Mouse (Mus musculus): Measurements from ENCODE around the gene Dagla.

The Dagla gene

DNA sequence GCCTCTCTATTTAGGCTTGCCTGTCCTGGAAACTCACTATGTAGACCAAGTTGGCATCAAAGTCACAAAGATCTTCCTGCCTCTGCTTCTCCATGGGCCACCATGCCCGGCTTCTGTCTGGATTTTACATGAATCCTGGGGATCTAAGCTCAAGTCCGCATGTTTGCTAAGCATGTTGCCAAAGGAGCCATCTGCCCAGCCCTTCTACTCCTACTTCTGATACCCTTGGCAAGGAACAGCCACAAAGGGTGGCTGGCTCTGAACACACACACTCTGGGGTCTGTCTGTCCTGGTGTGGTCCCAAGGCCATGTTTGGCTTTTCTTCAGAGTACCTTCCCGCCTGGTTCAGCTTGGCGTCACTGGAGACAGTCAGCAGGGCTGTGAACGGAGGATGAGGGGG lies 2.7 kb upstream of the Dagla start:
- no peak for DNase-seq

DNA sequence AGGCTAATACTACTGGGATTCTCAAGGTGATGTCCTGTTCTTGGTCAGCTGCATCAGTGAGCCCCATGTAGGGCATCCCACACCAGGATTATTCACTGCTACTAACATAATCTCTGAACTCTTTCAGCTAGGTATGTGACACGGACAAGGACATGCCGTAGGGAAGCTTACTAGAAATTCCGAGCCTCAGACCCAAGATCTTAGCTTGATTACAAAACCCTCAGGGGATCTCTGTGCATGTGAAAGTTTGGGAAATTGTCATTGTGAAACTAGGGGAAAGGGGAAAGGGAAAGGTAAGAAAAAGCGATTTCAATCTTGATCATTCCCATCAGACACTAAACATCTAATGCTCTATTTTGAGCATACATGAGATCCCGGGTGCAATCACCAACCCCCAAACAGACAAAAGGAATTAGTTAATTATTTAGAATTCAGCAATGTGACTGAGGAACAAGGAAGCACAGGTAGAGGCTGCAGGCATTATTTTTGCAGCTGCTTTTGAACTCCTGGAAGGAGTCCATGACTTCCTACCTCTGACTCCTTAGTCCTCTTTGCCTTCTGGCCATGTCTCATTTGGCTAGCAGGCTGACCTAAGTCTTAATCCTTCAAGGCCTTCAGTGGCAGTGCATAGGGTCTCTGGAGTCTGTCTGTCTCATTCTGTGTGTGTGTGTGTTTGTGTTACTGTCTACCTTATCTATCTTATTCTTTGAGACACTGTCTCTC lies 2.0 kb upstream of the Dagla start:
- DNase-seq = no peak

DNA sequence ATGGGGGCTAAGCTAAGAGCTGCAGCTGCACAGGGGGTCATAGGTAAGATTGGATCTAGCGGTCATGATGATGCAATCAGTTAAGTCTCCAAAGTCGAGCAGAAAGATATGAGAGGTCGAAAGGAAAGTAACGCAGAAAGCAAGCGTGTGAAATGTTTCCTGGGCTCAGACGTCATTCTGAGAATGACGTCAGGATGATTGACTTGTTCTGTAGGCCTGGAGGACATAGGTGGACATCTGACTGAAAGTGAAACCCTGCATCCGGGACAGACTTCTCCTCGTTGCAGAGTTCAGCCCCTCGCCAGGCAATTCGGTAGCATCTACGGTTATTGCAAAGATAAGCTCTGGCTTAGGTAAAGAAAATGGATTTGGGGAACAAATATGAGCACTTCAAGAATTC lies 963 bp upstream of the Dagla start:
- DNase-seq = no peak

DNA sequence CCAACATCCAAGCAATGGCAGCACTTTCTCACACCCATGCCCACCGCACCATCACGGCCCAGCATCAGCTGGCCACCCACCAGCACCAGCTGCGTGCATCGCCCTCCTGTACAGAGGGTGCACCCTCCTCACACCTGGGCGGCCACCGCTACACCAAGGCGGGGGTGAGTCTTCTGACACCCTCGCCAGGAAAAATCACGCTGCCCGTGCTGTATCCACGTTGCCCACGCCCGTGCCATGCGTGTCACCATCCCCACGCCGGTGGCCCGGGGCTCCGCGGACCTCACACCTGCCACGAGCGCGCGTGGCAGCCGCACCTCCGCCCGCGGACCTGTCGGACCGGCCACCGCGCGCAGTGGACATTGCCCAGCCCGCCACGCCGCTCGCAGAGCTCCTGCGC lies 282 bp downstream of the Dagla start:
- no peak for DNase-seq

DNA sequence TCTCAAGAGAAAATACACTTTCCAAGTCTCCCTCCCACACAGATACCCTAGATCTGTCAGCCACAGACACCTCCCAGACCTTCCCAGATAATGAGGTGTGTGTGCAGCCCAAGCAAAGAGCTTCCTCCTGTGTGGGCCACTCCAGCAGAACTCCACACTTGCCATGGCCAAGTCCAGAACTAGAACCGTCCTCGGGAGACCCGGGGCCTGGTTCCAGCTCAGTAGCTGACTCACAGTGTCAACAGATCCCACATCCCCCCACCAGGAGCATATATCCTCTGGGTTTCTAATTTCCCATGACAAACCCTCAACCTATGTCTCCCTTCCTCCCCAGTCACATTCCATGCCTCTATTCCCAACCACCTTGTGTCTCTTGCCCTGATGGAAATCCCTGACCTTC lies 1.8 kb downstream of the Dagla start:
- DNase-seq = no peak

DNA sequence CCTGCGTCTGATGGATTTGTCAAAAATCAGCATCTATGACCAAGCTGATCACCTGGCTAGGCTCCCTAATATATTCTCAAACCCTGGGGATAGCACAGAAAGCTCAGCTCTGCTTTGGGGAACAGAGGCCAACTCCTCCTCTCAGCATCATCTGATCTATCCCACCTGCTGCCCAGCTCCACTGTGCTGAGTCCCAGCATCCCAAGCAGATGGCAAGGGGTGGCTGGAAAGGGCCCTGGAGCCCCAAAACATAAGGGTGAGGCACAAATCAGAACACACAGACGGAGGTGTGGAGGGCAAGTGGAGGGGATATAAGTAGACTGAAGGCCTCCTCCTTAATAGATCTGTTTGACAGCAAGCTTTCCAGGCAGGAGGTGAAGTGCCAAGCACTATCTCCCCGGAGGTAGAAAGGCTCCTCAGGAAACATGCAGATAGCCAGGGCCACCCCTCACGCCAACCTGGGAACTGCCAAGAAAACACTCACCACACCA lies 2.8 kb downstream of the Dagla start:
- no peak for DNase-seq

DNA sequence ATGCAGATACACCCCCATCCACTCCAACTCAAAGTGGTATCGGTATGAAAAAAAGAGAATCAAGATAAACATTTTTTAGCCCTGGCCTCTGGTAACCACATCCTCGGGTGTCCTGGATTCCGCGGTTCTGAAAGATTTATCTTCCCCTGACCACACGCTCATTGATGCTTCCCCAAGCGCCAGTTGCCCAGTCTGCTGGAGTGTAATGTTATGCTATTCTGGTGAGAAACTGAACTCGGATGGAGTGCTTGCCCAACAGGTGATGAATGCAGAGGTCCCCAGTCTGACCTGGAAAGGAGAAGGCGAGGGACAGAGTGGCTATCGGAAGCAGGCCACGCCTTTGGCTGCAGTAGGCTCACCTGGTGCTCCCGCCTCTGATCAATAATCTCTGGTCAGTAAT lies 3.4 kb downstream of the Dagla start:
- no peak for DNase-seq

DNA sequence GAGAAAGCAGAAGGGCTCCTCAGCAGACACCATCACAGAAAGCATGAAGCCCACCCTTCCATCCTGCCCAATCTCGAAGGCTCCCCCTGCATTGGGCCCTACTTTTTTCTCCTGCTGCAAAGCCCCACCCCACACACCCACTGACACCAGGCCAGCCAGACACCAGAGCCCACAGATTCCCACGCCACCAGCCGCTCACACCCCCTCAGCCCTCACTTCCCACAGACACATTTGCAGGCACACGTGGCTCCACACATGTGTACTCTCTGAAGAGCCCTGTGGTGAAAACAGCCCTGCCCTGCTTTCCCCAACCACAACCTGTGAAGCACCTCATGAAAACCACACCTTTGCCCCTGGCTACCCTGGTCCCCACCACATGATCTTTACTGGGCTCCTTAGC lies 3.9 kb downstream of the Dagla start:
- DNase-seq = no peak

DNA sequence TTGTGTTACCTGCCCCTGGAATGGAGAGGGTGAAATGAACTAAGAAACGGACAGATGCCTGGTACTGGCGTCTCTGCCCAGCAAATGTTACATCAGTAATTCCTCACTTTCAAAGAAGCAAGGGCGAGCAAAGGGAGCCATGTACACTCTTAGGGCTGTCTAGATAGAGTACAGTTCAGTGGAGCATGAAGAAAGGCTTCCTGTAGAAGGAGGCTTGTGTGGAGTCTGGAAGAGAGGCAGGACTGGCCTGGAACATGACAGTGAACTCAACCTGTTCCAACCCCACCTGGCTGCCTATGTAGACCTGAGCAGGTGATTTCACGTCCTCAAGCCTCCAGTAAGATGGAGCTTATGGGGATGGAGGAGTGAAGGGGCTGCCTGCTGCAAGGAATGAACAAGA lies 6.4 kb downstream of the Dagla start:
- no peak for DNase-seq

DNA sequence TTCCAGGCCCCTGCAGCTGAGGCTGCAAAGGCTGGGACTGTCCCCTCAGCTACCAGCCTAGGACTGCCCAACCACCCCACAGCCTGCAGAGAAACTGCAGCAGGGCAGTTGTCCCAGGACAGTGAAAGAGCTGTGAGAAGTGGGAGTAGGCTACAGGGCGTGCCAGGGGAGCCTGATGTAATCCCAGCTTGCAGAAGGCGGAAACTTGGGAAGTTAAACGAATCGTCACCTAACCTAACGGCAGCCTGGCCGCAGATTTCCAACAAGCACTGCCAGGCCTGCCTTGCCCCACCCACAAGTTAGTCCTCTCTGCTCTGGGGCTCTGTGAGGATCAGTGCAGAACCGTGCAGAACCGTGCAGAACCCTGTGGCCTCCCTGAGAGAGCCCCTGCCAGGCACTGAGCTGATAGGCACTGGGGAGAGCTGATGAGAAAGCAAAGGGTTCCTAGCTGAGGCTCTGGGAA lies 7.6 kb downstream of the Dagla start:
- DNase-seq = peak; percentile 78 to 80

DNA sequence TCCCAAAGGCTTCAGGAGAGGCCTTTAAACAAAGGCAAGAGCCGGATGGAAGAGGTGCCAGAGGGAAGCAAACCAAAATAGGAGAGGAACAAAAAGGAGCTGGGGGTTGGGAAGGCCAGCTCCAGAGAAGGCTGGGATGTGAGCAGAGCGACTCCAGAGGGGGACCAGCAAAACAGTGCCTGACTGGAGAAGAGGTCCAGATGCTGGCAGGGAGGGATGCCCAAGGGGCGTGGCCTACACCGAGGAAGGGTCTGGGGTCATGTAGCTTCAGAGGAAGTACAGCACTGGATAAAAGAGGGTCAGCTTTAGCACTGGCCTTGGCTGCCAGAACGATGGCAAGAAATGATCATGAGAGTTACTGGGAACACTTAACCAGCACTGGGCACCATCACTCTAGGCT lies 8.4 kb downstream of the Dagla start:
- DNase-seq = peak in 1 of 2 experiments; percentile 30

DNA sequence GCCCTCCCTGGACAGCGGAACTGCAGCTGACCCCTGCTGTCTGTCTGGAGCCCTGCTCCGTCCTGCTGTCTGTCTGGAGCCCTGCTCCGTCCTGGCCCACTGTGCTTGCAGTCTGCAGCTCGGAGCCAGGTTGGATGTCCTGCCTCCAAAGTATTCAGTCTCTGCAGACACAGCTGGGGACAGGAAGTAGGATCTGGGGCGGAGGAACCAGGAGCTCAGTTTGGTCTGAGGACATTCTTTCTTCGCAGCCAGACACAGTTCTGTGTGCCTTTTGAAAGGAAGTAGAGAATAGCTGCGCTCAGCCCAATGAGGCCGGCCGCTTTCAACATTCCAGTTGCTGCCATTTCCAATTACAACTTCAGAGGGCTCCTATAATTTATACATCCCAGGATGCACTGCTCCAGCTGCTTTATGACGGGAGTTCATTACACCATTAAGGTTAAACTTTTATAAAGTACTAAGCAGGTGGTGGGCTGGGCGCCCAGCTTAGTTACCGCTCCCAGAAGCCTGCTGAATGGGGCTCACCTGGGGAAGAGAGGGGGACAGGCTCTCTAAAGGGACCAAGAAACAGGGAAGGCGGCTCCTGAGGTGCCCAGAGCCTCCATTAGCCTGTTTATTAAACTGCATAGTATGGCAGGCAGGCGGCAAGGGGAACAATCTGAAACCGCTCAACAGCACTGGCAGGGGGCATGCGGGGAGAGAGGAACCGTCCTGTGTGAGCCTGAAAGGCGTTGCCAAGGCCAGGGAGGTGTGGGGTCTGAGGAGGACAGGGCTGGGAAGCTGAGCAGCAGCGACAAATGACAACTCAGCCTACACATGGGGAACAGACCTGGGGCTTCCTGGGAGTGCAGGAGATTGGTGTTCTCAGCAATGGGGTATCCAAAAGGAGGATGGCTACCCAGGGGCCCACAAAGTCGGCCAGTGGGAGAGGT lies 9.8 kb downstream of the Dagla start:
- DNase-seq = peak in 1 of 2 experiments; percentile 12

DNA sequence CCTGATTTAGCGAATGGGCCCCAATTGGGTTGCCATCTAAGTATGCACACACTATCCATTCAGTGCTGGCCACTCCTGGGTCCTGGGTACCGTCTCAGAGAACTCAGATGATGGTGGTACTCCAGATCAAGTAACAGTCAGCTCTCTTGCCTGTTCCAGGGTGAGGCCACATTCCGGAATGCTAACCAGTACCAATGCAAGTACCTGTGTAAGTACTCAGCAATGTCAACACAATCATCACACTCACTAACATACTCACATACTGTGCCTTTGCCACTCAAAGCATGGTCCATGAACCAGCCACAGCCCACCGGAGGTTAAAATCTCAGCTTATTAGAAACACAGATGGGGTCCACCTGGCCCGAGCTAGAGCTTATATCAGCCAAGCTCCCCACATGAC lies 10.7 kb downstream of the Dagla start:
- peak in 1 of 2 experiments; percentile 70 for DNase-seq

DNA sequence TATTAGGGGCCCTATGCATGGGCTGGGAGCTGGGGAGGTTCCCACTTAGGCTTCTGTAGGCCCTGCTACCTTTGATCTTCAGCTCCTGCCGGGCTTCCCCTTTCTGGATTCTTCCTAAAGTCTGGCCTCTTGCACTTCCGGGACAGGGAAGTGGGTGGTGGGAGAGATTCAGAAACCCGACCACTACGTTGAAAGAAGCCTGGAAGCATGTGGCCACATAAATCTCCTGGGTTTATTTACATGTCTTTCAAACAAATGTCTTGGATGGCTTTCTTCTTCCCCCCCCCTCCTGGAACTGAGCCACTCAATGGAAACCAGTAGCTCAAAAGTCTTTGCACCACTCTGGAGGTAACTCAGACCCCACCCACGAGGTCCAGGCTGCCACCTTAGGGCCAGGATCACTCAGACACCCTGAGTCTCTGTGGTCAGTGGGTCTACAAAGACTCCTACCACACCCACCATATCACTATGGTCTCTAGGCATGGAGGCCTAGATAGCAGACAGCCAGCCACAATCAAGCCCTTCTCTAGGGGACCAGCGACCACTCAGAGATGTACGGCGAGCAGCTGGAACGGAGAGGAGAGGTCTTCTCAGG lies 12.7 kb downstream of the Dagla start:
- peak in 1 of 2 experiments; percentile 39 for DNase-seq

DNA sequence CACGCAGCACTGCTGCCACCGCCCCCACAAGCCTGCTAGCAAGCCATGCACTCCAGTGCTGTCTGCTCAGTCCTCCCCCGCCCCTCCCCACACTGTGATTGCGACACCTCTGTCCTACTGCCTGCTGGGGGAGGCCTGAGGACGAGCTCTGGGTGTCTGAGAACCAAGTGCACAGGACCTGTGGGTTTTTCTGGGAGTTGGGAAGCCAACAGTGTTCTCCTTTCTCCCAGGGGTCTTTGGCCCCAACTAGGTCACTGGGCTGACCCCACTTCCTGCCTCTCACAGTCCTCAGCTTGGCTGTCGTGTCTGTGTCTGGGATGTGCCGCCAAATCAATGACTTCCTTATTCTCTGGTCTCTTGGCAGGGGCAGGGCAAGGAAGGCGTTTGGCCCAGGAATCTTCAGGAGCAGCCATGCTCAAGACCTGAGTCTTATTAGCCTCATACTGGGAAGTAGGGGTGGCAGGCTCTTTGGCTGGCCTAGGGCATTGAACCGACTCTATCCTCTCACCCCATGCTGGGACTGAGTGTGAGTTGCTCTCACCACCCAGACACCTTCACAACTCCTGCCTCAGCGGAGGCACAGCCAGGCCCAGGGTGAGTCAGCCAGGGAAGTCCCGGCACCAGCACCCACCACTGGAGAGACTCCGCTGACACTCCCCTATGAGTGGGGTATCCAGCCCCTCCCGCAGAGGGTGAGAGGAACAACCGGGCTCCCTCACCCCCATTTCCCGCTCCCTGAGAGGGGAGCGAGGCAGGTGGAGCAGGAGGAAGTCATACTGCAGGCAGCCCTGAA lies 14.3 kb downstream of the Dagla start:
- peak; percentile 68 to 81 for DNase-seq

DNA sequence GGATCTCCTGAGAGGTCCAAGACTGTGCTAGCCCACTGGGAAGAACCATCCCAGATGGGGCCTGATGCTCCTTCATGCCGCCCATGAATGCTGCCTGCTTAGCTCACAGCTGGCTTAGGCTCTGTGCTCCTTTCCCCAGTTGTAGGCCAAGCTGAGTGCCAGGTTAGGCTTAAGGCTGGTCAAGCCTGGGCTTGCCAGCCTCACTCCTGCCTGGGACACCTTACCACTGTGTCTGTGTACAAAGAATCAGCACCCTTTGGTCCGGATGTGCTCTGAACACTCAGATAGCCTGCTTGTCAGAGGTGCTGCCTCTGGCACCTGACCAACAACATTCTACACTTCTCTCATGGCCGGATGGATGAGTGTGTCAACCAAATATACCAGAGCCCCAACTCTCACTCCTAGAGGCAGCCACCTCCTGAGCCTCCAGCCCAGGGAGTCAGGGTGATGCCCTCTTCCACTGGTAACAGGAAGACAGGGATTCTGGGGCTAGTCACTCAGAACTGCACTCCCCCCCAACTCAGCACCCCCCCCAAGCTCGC lies 15.0 kb downstream of the Dagla start:
- no peak for DNase-seq

DNA sequence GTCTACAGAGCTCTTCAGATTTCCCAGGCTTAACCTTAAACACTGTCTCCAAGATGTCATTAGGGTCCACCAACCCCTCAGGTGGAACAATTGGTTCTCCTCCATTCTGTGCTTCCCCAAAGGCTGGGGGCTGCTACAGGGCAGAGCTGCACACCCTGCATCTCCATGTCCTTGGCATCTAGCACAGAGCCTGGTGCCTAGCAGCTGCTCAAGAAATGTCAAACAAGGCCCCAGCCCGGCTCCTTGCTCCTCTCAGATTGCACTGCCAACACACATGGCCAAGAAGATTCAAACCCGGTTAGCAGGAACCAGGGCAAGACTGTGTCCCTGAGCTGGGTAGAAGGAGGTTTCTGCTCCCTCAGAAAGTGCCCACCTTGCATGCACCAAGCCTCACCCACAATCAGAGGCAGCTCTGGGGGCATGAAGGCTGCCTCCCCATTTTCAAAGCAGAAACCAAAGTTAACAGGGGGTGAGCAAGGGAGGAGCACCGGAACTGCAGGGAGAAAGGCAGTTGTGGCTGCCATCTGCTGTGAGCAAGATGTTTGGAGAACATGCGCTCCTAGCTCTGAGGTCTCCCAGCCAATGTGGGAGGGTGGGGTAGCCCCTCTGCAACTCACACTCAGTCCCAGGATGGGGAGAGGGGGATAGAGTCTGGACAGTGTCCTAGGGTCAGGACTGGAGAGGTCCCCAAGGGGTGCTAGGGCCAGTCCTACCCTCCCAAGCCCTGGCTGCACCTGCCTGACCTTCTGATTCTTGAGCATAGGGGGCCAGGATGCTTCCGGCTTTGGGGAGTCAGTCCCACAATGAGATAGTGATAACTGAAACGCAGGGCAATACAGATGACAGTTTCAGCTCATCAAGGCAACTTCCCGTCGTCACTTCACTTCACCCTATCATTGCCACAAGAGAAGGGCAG lies 16.3 kb downstream of the Dagla start:
- no peak for DNase-seq

DNA sequence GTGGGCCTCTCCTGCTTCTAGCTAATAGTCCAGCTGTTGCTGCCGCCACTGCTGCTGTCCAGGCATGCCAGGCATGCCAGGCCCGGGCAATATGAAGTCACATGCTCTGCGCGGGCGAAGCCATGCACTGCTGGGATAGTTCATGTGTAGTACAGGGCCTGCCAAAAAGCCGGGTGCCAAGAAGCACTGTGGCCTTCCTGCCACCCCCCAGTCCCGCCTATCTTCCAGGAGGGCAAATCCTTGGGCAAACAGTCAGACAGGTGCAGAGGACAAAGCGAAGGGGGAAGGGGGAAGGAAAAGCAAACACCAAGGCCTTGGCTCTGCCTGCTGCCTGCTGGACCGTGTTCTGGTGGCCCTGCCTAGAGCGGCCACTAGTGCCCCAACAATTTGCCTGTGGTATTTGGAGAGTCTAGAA lies 18.2 kb downstream of the Dagla start:
- DNase-seq = peak; percentile 81 to 89

DNA sequence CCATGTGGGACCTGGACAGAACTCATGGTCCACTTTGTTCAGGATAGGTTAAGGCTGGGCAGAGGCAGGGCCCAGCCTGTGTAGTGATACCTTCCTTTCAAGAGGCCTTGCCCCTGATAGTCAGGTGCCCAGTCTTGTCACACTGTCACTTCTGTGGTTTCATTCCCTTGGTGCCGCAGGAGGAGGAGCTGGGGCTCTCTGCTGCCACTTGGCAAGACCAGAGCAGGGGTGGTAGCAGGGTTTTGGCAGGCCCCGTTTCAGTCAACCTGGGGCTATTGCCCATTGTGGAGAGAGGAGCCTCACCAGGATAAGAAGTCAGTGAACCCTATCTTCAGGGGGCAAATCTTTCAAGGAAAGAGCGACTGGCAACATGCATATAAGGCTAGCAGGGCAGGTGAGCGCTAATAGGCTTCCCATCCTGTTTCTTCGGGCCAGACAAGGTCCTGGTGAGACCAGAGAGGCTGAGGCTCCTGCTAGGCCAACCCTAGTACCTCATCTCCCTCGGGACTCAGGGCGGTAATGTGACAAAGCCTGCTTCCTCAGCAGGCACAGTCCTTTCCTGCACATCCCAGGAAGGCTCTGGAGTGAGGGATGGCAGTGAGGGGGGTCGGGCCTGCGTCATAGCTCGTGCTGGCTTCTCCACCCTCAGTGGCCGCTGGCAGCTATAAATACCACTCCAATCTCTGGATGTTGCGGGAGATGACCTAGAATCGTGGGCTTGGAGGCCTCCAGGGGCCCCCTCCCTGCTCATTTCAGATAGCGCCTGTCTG lies 23.7 kb downstream of the Dagla start:
- no peak for DNase-seq

DNA sequence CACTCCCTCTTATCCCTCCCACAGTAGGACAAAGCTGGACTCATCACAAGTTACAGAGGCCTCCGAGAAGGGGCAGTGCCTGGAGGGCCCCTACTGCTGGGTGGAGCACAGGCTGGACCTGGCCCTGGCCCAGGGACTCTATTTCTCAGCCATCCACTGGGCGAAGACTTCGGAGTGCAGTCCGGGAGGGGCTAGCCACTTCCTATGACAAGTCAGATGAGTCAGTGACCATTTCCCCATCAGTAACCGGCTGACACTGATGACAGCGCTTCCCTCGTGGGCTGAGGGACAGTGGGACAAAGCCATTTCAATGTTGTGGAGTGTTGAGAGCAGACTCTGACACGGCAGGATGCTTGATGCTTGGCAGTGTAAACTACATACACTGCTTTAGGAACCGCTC lies 25.0 kb downstream of the Dagla start:
- peak; percentile 64 to 67 for DNase-seq
